Mouse (Mus musculus) heart, embryonic 13.5 days (tissue): ENCODE data around the gene Anks1b. TPM values are rescaled to one million over a fixed set of nuclear protein-coding genes. Genes with fewer than 3 reads are reported as not detected.
A peak's percentile ranks its signal among the peaks of the same experiment; 100 is the strongest.

ENCODE experiments used
- ATAC-seq: fragments of 200-750 bp; cut with Nextera tagmentation; 2 replicates; pipeline ENCODE4 v1.8.0; 2017; ENCODE audit warnings: moderate TSS enrichment; ENCODE audit not compliant: insufficient number of reproducible peaks, low FRiP score, low TSS enrichment; ENCODE audit errors: extremely low read depth
- H3K27ac ChIP-seq: fragments of 300-500 bp; sonication (generic); replicated peaks from 2 replicates; pipeline ENCODE4 v1.5.1; 2015; ENCODE audit warnings: moderate library complexity, mild to moderate bottlenecking, inconsistent platforms
- H3K27me3 ChIP-seq: fragments of 300-500 bp; sonication (generic); replicated peaks from 2 replicates; pipeline ENCODE4 v1.6.1; 2015; ENCODE audit warnings: mild to moderate bottlenecking, inconsistent platforms
- H3K36me3 ChIP-seq: fragments of 300-500 bp; sonication (generic); 2 replicates; pipeline ENCODE4 v1.6.1; 2015; ENCODE audit warnings: mild to moderate bottlenecking, inconsistent platforms
- H3K4me1 ChIP-seq: fragments of 300-500 bp; sonication (generic); 2 replicates; pipeline ENCODE4 v1.6.1; 2015; ENCODE audit warnings: inconsistent platforms
- H3K4me2 ChIP-seq: fragments of 300-500 bp; sonication (generic); 2 replicates; pipeline ENCODE4 v1.6.1; 2015; ENCODE audit warnings: inconsistent platforms, mild to moderate bottlenecking, moderate library complexity
- H3K4me3 ChIP-seq: fragments of 300-500 bp; sonication (generic); 2 replicates; pipeline ENCODE4 v1.5.1; 2015; ENCODE audit warnings: moderate library complexity, mild to moderate bottlenecking, inconsistent platforms
- H3K9ac ChIP-seq: fragments of 300-500 bp; sonication (generic); 2 replicates; pipeline ENCODE4 v1.6.1; 2015; ENCODE audit warnings: inconsistent platforms, mild to moderate bottlenecking, moderate library complexity
- H3K9me3 ChIP-seq: fragments of 300-500 bp; sonication (generic); 2 replicates; pipeline ENCODE4 v1.6.1; 2016; ENCODE audit warnings: inconsistent platforms
- WGBS: fragments of 180-500 bp; shearing (Covaris S2); methylation state at CpG from one replicate; pipeline ENCODE4 v1.1.7; 2015; ENCODE audit warnings: mixed read lengths; 5-methylcytosine and 5-hydroxymethylcytosine counted together
- polyA plus RNA-seq: library from polyadenylated mRNA; unstranded; fragments of >200 nt; fragmentation: Nextera tagmentation; extraction: Ambion mirVana; gene quantifications from 2 replicates; pipeline ENCODE4 v1.2.1, GENCODE M21; 2015

Gene Anks1b
- polyA plus RNA-seq, 1 experiment from 2014 or later: 0.64 TPM

DNA sequence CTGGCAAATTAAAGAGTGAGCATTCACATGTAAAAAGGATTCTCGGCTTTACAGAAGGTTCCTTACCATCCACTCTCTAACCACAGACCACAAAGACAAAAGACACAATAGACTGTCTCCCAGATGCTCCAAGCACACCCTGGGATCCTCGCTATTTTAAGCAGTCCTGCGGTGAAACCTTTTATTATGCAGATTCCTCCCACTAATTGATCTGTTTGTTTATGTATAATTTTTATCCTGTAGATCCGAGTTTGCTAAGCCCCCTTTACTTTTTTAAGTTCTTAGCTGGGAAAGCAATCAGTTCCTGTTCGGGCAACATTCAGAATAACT is 836.3 kb downstream of the Anks1b start:
- no peak overlapping the region for H3K9ac ChIP-seq
- no peaks in the 10 kb centered on the region for H3K36me3 ChIP-seq
- WGBS: 29% methylated on average over 5 of the region's 5 CpGs
- H3K4me3 ChIP-seq: no peak overlapping the region
- no peaks in the 10 kb centered on the region for H3K27me3 ChIP-seq
- H3K4me1 ChIP-seq: no peaks in the 10 kb centered on the region
- no peak overlapping the region for H3K4me2 ChIP-seq
- no peak for ATAC-seq
- no peak overlapping the region for H3K27ac ChIP-seq
- H3K9me3 ChIP-seq: no peaks in the 10 kb centered on the region

DNA sequence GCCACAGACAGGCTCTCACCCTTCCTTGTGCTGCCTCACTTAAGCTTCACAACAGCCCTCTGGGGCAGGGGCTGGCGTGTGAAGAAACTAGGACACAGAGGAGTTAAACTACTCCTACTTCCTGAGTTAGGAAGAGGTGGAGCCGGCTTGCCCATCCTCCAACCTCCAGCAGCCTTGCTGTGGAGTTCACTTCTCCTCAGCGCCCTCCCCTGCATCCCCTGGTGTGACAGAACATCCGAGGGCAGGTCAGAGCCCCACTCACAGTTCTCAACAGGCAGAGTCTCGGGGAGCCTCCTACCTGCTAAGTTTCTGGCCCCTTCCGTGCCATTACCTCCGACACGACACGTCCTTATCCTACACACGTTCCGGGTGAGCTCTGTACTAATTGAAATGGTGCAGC is 844.7 kb downstream of the Anks1b start:
- H3K27me3 ChIP-seq: peaks cover 5% of the 10 kb centered on the region; the same call in 1 of the 2 replicates
- WGBS: 38% methylated on average over 11 of the region's 11 CpGs
- H3K9me3 ChIP-seq: no peaks in the 10 kb centered on the region
- H3K4me1 ChIP-seq: peaks cover 3% of the 10 kb centered on the region
- no peak overlapping the region for H3K27ac ChIP-seq
- no peak overlapping the region for H3K4me2 ChIP-seq
- ATAC-seq: no peak
- H3K9ac ChIP-seq: no peak overlapping the region
- H3K4me3 ChIP-seq: no peak overlapping the region
- no peaks in the 10 kb centered on the region for H3K36me3 ChIP-seq

DNA sequence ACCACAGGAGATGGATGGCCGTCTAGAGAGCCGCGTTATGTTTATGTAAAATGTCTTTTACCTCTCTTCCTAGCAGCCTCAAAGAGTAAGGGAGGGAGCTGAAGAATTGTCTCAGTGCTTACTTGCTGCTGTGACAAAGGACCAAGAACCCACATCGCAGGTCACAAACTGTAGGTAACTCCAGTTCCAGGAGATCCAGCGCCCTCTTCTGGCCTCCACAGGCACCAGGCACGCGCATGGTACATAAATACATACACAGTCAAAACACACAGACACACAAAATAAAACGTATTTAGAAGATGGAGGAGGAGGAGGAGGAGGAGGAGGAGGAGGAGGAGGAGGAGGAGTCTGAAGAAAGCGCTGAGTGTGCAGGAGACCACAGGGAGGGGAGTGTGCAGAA is 845.4 kb downstream of the Anks1b start:
- Histone ChIP-seq H3K4me1 (peaks cover 9% of the 10 kb centered on the region), H3K9ac (no peak overlapping the region), H3K4me3 (no peak overlapping the region), H3K27ac (no peak overlapping the region), H3K9me3 (no peaks in the 10 kb centered on the region), H3K36me3 (no peaks in the 10 kb centered on the region), H3K27me3 (peaks cover 5% of the 10 kb centered on the region; the same call in 1 of the 2 replicates), H3K4me2 (no peak overlapping the region)
- no peak for ATAC-seq
- WGBS: 91% methylated on average over 9 of the region's 9 CpGs

DNA sequence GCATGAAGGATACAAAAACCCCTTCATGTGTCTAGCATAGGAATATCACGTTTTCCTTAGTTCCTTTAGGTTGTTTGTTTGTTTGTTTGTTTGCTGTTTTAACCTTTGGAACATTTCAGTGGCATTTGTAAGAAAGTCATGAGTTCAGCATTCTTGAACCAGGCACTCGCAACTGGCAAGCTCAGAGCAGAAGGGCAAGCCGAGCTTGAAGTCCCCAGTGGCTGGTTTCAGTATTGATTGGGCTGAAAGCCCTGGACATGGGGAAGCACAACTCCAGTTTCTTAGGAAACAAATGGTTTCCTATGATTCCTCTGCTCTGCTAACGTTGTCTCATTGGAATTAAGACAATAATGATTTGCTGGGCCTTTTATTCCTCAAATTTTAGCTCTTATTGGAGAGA is 846.7 kb downstream of the Anks1b start:
- 40% methylated on average over 4 of the region's 4 CpGs for WGBS
- no peak for ATAC-seq

DNA sequence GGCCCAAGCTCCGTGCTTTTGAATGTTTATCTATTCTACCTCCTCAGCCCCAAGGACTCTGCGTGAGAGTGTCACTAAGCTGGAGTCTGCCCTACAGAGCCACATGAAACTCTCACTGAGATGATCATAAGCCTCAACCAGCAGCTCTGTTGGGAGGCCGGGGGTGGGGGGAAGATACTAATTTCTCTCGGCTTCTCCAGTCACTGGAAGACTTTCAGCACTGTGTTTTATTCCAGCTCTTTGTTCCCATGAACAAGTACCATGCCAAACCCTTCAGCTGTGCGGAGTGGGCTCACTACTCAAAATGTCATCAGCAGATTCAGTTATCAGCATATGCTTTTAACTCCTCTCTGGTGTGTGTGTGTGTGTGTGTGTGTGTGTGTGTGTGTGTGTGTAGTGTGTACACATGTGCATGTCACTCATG is 849.8 kb downstream of the Anks1b start:
- no peak overlapping the region for H3K9ac ChIP-seq
- ATAC-seq: no peak
- no peak overlapping the region for H3K27ac ChIP-seq
- H3K4me3 ChIP-seq: no peak overlapping the region
- H3K4me1 ChIP-seq: peaks cover 9% of the 10 kb centered on the region
- H3K4me2 ChIP-seq: no peak overlapping the region
- no peaks in the 10 kb centered on the region for H3K9me3 ChIP-seq
- 29% methylated on average over 5 of the region's 5 CpGs for WGBS
- H3K27me3 ChIP-seq: peaks cover 28% of the 10 kb centered on the region
- no peaks in the 10 kb centered on the region for H3K36me3 ChIP-seq

More for the DNA sequence above, 846.7 kb downstream of the Anks1b start:
- Histone ChIP-seq H3K9me3 (no peaks in the 10 kb centered on the region), H3K27ac (no peak overlapping the region), H3K4me3 (no peak overlapping the region), H3K27me3 (peaks cover 5% of the 10 kb centered on the region; the same call in 1 of the 2 replicates), H3K36me3 (no peaks in the 10 kb centered on the region), H3K4me1 (peaks cover 9% of the 10 kb centered on the region), H3K4me2 (no peak overlapping the region), H3K9ac (no peak overlapping the region)

DNA sequence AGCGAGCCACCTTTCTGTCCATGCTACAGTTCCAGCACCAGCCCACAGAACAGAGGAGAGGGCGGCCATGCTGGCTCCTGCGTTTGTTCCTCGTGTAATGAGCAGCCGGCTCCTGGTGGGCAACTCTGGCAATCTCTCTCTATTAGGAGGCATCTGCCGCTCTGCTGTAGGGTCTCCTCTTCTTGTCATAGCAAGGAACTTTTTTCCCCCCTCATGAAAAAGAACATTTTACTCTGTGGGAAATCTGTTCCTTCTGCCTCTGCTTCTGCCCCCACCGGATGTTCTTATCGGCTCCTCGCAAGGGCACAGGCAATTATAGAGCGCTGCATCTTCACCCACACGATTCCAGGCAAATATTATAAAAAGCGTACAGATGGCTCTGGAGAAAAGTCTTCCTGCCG is 850.6 kb downstream of the Anks1b start:
- Histone ChIP-seq H3K4me1 (peaks cover 13% of the 10 kb centered on the region), H3K9ac (no peak overlapping the region), H3K9me3 (no peaks in the 10 kb centered on the region), H3K4me2 (no peak overlapping the region), H3K4me3 (no peak overlapping the region), H3K27ac (no peak overlapping the region), H3K27me3 (peaks cover 30% of the 10 kb centered on the region), H3K36me3 (no peaks in the 10 kb centered on the region)
- no peak for ATAC-seq
- WGBS: 79% methylated on average over 13 of the region's 13 CpGs

DNA sequence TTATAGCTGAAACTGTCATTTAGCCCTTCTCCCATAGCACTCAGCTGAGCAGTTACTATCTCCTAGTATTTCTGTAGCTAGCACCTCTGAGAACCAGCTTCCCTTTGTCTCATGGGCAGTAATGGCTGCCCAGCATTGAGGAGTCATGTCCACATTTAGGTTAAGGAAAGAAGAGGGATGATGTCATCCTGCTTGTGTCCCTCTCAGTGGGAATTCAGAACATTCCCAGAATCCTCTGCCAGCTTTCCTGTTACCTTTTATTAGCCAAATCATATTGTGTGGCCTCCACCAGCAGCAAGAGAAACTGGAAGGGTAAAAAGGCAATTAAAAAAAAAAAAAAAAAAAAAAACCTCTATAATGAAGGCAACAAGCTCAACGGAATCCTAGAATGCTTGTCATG is 851.6 kb downstream of the Anks1b start:
- H3K27me3 ChIP-seq: peaks cover 30% of the 10 kb centered on the region
- 55% methylated on average over 1 of the region's 1 CpGs for WGBS
- H3K9ac ChIP-seq: no peak overlapping the region
- H3K27ac ChIP-seq: no peak overlapping the region
- H3K9me3 ChIP-seq: no peaks in the 10 kb centered on the region
- no peak overlapping the region for H3K4me3 ChIP-seq
- no peak overlapping the region for H3K4me2 ChIP-seq
- ATAC-seq: no peak
- H3K36me3 ChIP-seq: no peaks in the 10 kb centered on the region
- peaks cover 13% of the 10 kb centered on the region for H3K4me1 ChIP-seq

DNA sequence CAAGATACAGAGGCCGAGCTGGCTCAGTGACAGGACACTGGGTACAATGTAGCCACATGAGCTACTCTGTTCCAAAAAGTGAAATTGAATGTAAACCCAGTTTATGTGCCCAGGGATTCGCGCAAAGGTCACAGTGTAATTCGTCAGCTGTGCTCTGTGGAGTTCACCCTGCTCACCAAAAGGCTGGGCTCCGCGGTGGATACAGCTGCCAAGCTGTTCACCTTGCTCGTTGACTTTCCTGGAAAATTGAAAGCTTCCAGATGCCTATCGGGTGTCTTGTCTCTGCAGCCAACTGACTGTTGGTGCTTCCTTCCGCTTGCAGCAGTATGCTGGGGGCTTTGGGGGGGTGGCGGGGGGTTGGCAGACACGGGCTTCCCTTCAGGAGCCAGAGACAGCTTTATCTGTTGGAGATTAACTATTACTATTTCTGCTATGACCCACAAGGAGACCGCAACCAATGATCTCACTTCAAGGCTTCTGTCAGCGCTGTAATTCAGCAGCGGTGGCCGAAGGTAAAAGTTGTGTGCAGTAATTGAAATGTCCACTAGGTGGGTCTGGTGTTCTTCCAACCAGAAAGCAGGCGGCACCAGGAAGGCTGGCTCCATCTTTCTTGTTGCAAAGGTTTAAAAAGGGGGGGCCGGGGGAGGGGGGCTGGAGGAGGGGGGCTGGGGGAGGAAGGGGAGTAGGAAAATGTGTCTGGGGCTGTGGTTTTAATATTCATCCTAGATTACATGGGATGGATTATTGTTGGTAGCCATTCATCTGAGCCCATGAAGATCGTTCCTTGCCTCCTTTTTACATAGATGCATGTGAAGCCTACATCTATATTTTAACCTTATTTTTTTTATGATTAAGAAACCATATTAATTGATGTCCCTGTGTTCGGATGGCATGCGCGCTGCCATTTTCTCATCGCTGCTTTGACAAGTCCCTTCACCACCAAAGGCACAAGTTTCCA is 855.4 kb downstream of the Anks1b start:
- H3K9me3 ChIP-seq: no peaks in the 10 kb centered on the region
- H3K4me1 ChIP-seq: 0 out of 2 replicates have a peak, but pooled peaks cover 3% of the 10 kb centered on the region
- no peaks in the 10 kb centered on the region for H3K36me3 ChIP-seq
- WGBS: 27% methylated on average over 22 of the region's 22 CpGs
- H3K27me3 ChIP-seq: peaks cover 30% of the 10 kb centered on the region
- peak overlapping the region; percentile 41 for H3K4me3 ChIP-seq
- H3K27ac ChIP-seq: no peak overlapping the region
- H3K9ac ChIP-seq: peak overlapping the region; percentile 71; the same call in 1 of the 2 replicates
- peak overlapping the region; percentile 70 for H3K4me2 ChIP-seq
- ATAC-seq: no peak

DNA sequence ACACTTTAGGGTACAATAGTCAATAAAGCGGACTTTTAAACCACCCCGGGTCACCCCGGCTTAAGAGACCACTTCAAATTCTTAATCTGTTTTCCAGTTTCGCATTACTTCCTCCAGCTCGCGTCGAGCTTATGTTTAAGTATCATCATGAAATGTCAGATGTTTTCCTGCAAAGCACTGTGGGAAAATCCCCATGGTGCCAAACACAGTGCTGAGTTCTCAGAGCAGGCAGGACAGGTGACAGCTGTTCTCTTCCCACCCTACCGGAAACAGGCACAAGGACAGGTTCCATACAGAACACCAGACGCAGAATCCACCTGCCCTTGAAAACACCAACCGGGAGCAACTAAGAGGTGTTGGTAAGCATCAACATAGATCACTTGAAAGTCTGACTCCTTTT is 856.2 kb downstream of the Anks1b start:
- ATAC-seq: no peak
- H3K4me2 ChIP-seq: no peak overlapping the region
- no peaks in the 10 kb centered on the region for H3K9me3 ChIP-seq
- no peak overlapping the region for H3K4me3 ChIP-seq
- H3K27me3 ChIP-seq: peaks cover 30% of the 10 kb centered on the region; the same call in 1 of the 2 replicates
- WGBS: 51% methylated on average over 10 of the region's 10 CpGs
- no peak overlapping the region for H3K9ac ChIP-seq
- no peaks in the 10 kb centered on the region for H3K36me3 ChIP-seq
- H3K4me1 ChIP-seq: 0 out of 2 replicates have a peak, but pooled peaks cover 3% of the 10 kb centered on the region
- no peak overlapping the region for H3K27ac ChIP-seq

DNA sequence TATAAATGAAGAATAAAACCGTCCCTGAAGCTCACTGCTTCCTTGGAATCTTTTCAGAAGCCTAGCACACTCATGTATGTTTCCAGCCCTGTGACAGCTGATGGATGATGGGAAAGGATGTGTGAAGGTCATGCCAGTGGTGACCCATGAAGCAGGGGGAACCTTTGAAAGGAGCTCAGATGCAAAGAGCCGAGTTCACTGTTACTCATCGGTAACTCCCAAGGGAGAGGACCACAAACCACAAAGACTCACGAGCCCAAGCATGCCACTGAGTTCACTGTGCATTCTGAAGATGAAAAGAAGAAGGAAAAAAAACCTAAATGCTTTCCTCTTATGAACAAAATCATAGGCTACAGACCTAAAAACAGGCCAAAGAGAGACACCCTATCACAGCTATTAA is 859.5 kb downstream of the Anks1b start:
- Histone ChIP-seq H3K9me3 (no peaks in the 10 kb centered on the region), H3K4me3 (no peak overlapping the region), H3K4me2 (no peak overlapping the region), H3K27ac (no peak overlapping the region), H3K4me1 (0 out of 2 replicates have a peak, but pooled peaks cover 3% of the 10 kb centered on the region), H3K36me3 (no peaks in the 10 kb centered on the region), H3K9ac (no peak overlapping the region), H3K27me3 (peaks cover 10% of the 10 kb centered on the region; the same call in 1 of the 2 replicates)
- WGBS: 67% methylated on average over 4 of the region's 4 CpGs
- no peak for ATAC-seq

DNA sequence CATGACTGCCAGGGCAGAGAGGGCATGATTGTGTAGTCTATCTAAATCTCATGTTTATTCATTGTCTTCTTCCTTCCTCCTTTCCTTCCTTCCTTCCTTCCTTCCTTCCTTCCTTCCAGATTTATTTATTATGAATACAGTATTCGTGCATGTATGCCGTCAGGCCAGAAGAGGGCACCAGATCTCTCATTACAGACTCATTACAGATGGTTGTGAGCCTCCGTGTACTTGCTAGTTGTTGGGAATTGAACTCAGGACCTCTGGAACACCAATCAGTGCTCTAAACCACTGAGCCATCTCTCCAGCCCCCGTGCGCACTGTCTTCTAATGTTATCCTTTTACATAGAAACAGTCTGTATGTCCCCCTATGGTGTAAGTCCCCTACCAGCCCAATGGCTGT is 860.3 kb downstream of the Anks1b start:
- Histone ChIP-seq H3K4me3 (no peak overlapping the region), H3K9ac (no peak overlapping the region), H3K36me3 (no peaks in the 10 kb centered on the region), H3K4me2 (no peak overlapping the region), H3K9me3 (no peaks in the 10 kb centered on the region), H3K4me1 (0 out of 2 replicates have a peak, but pooled peaks cover under 1% of the 10 kb centered on the region), H3K27ac (no peak overlapping the region), H3K27me3 (peaks cover 5% of the 10 kb centered on the region; the same call in 1 of the 2 replicates)
- 21% methylated on average over 5 of the region's 5 CpGs for WGBS
- ATAC-seq: no peak

DNA sequence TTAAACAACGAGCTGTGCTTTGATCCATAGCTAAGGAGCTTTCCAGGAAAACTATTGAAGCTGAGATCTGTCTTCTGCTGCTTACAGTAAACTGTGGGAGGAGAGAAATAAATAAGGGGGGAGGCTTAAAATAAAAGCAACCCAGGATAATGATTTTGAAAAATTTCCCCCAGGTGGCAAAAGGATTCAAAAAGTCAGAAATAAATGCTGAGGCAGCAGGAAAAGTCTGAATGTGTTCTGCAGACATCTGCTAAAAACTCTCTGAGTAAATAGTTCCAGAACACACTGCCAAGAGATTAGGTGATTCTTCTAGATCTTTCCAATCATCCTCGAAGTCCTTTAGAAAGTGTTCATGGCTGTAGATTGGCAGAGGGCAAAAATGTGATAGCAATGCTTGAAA is 865.2 kb downstream of the Anks1b start:
- Histone ChIP-seq H3K27ac (no peak overlapping the region), H3K9ac (no peak overlapping the region), H3K27me3 (no peaks in the 10 kb centered on the region), H3K4me2 (no peak overlapping the region), H3K36me3 (no peaks in the 10 kb centered on the region), H3K4me1 (no peaks in the 10 kb centered on the region), H3K4me3 (no peak overlapping the region), H3K9me3 (no peaks in the 10 kb centered on the region)
- ATAC-seq: no peak
- WGBS: 60% methylated on average over 2 of the region's 2 CpGs
